Mouse (Mus musculus) adrenal gland, adult 10 weeks (tissue): ENCODE data around the gene Foxr1. TPM values are rescaled to one million over a fixed set of nuclear protein-coding genes. Genes with fewer than 3 reads are reported as not detected.

Experiments
- polyA plus RNA-seq: library from polyadenylated mRNA; stranded (reverse); fragments of 350-450 nt; fragmentation: Illumina TruSeq; extraction: RNeasy Lipid Tissue Mini Kit (QIAGEN cat#74804); gene quantifications from one replicate; pipeline ENCODE4 v1.2.3, GENCODE M21; 2014; ENCODE audit warnings: low read depth, low replicate concordance

The Foxr1 gene
- not detected for polyA plus RNA-seq

GRCm38 (mm10) chr9:44440961-44441360, at the start of gene Foxr1:
TSS of gene Foxr1 (minus strand) at chr9:44441136.

GRCm38 (mm10) chr9:44482552-44482951, 41.6 kb upstream of the Foxr1 start, which contains the start of gene Bcl9l:
TSS of gene Bcl9l (plus strand) at chr9:44482825.

GRCm38 (mm10) chr9:44454891-44455220, 13.9 kb upstream of the Foxr1 start, which contains the start of gene Upk2:
TSS of gene Upk2 (minus strand) at chr9:44454976.

GRCm38 (mm10) chr9:44418519-44419385, 22.2 kb downstream of the Foxr1 start, which contains the start of gene Ccdc84:
TSS of gene Ccdc84 (minus strand) at chr9:44418569.

GRCm38 (mm10) chr9:44406906-44407751, 33.8 kb downstream of the Foxr1 start, which contains the start of the genes Rps25 and Trappc4:
TSS of gene Rps25 (plus strand) at chr9:44407139.
TSS of gene Trappc4 (minus strand) at chr9:44407600.

GRCm38 (mm10) chr9:44396684-44397411, 44.1 kb downstream of the Foxr1 start, which contains the start of gene Slc37a4:
TSS of gene Slc37a4 (plus strand) at chr9:44396852.

Other genes starting within 250 kb of the Foxr1 start
- gene Cbl, start 207.1 kb downstream of the Foxr1 start, polyA plus RNA-seq, result 31.5 TPM
- not detected for gene Ccdc153, start 200.5 kb downstream of the Foxr1 start, polyA plus RNA-seq
- gene Pdzd3, start 189.7 kb downstream of the Foxr1 start, polyA plus RNA-seq, result not detected
- 0.35 TPM for gene Nlrx1, start 172.5 kb downstream of the Foxr1 start, polyA plus RNA-seq
- gene Abcg4, start 152.5 kb downstream of the Foxr1 start, polyA plus RNA-seq, result 1.7 TPM
- 17.7 TPM for gene Hinfp, start 135.5 kb downstream of the Foxr1 start, polyA plus RNA-seq
- gene C2cd2l, start 120.9 kb downstream of the Foxr1 start, polyA plus RNA-seq, result 2.2 TPM
- gene Dpagt1, start 115.1 kb downstream of the Foxr1 start, polyA plus RNA-seq, result 12.7 TPM
- gene H2afx, start 106.4 kb downstream of the Foxr1 start, polyA plus RNA-seq, result 2.9 TPM
- gene Hmbs, start 96.9 kb downstream of the Foxr1 start, polyA plus RNA-seq, result 50.5 TPM
- gene Vps11, start 79.5 kb downstream of the Foxr1 start, polyA plus RNA-seq, result 25.8 TPM
- gene Hyou1, start 61.6 kb downstream of the Foxr1 start, polyA plus RNA-seq, result 25.3 TPM
- 4.2 TPM for gene Slc37a4, start 44.3 kb downstream of the Foxr1 start, polyA plus RNA-seq
- gene Rps25, start 34.0 kb downstream of the Foxr1 start, polyA plus RNA-seq, result 681 TPM
- gene Trappc4, start 33.5 kb downstream of the Foxr1 start, polyA plus RNA-seq, result 64.7 TPM
- gene Ccdc84, start 22.6 kb downstream of the Foxr1 start, polyA plus RNA-seq, result 7.0 TPM
- gene Upk2, start 13.8 kb upstream of the Foxr1 start, polyA plus RNA-seq, result not detected
- 1.7 TPM for gene Bcl9l, start 41.7 kb upstream of the Foxr1 start, polyA plus RNA-seq
- not detected for gene Cxcr5, start 120.7 kb upstream of the Foxr1 start, polyA plus RNA-seq
- 279 TPM for gene Ddx6, start 163.8 kb upstream of the Foxr1 start, polyA plus RNA-seq
- not detected for gene Treh, start 232.1 kb upstream of the Foxr1 start, polyA plus RNA-seq